Mouse (Mus musculus): ENCODE measurements around the gene Agmat. TPM values are rescaled to one million over a fixed set of nuclear protein-coding genes. Genes with fewer than 3 reads are reported as not detected.

The Agmat gene
- polyA plus RNA-seq, 1 experiment from 2014 or later: not detected

DNA sequence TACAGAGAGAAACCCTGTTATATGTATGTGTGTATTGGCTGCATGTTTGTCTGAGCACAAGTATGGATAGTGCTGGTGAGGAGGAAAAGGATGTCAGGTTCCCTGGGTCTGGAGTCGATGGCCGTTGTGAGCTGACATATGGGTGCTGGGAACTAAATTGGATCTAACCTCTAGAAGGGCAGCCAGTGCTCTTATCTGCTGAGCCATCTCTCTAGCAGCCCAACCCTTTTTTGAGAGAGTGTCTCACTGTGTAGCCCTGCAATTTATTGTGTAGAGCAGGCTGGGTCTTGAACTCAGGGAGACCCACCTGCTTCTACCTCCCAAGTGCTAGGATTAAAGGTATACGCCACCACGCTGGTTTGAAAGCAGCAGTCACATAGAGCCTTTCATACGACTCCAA is 21.2 kb upstream of the Agmat start:
- Histone ChIP-seq H3K36me3 (replicated peaks; ENCODE audit: control insufficient read depth, insufficient read depth, low read depth, low read length) (no peaks in the 10 kb centered on the region), H3K27me3 (ENCODE audit: control insufficient read depth, insufficient read depth, low read length) (no peaks in the 10 kb centered on the region), H3K9me3 (replicated peaks; ENCODE audit: control insufficient read depth, low read length) (no peaks in the 10 kb centered on the region), H3K4me1 (ENCODE audit: control insufficient read depth, insufficient read depth, low read length) (no peaks in the 10 kb centered on the region), H3K4me3 (ENCODE audit: low read depth, low read length) (no peak overlapping the region), H3K27ac (replicated peaks; ENCODE audit: low read depth, low read length) (no peak overlapping the region), H3K9ac (replicated peaks; ENCODE audit: low read length) (no peak overlapping the region), H3K4me2 (ENCODE audit: low read depth, low read length) (no peak overlapping the region)
- ATAC-seq (replicated peaks; ENCODE audit: insufficient number of reproducible peaks, low FRiP score, low TSS enrichment, low read depth) (no peak), DNase-seq (ENCODE audit: low spot score) (no peak)
- whole genome bisulfite sequencing: 72% methylated on average over 5 of the region's 5 CpGs

DNA sequence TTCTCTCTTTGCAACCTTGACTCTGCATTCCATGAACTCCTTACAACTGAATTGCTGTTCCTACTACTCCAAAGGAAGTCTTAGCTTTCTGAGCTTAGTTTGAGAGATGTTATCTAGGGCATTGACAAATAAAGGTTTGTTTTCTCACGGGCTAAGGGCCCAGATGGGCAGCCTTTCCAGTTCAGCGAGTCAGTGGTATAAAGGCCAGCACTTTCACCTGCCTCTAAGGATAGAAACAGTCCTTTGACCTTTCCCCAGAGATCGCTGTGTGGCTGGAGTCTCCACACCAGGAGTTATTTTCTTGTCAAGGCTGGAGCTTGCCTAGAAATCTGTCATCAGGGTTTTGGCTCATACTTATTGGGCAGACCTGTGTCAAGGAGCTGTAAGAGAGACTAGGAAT is 20.7 kb upstream of the Agmat start:
- Histone ChIP-seq H3K9me3 (replicated peaks; ENCODE audit: control insufficient read depth, low read length) (no peaks in the 10 kb centered on the region), H3K4me3 (ENCODE audit: low read depth, low read length) (no peak overlapping the region), H3K4me1 (ENCODE audit: control insufficient read depth, insufficient read depth, low read length) (no peaks in the 10 kb centered on the region), H3K9ac (replicated peaks; ENCODE audit: low read length) (no peak overlapping the region), H3K27ac (replicated peaks; ENCODE audit: low read depth, low read length) (no peak overlapping the region), H3K4me2 (ENCODE audit: low read depth, low read length) (no peak overlapping the region), H3K36me3 (replicated peaks; ENCODE audit: control insufficient read depth, insufficient read depth, low read depth, low read length) (no peaks in the 10 kb centered on the region), H3K27me3 (ENCODE audit: control insufficient read depth, insufficient read depth, low read length) (no peaks in the 10 kb centered on the region)
- ATAC-seq (replicated peaks; ENCODE audit: insufficient number of reproducible peaks, low FRiP score, low TSS enrichment, low read depth): no peak
- WGBS: 59% methylated on average over 3 of the region's 3 CpGs
- DNase-seq (ENCODE audit: low spot score): no peak

- H3K9ac ChIP-seq (replicated peaks; ENCODE audit: low read length): no peak overlapping the region
- 79% methylated on average over 3 of the region's 3 CpGs for WGBS
- H3K4me3 ChIP-seq (ENCODE audit: low read depth, low read length): no peak overlapping the region
- H3K36me3 ChIP-seq (replicated peaks; ENCODE audit: control insufficient read depth, insufficient read depth, low read depth, low read length): no peaks in the 10 kb centered on the region
- no peak overlapping the region for H3K27ac ChIP-seq (replicated peaks; ENCODE audit: low read depth, low read length)
- H3K4me1 ChIP-seq (ENCODE audit: control insufficient read depth, insufficient read depth, low read length): no peaks in the 10 kb centered on the region
- H3K27me3 ChIP-seq (ENCODE audit: control insufficient read depth, insufficient read depth, low read length): no peaks in the 10 kb centered on the region
- no peaks in the 10 kb centered on the region for H3K9me3 ChIP-seq (replicated peaks; ENCODE audit: control insufficient read depth, low read length)
- DNase-seq (ENCODE audit: low spot score): no peak
- ATAC-seq (replicated peaks; ENCODE audit: insufficient number of reproducible peaks, low FRiP score, low TSS enrichment, low read depth): no peak
- no peak overlapping the region for H3K4me2 ChIP-seq (ENCODE audit: low read depth, low read length)
These were observed 17.2 kb upstream of the Agmat start for GRCm38 (mm10) chr4:141729266-141729665.

- H3K4me3 ChIP-seq (ENCODE audit: low read depth, low read length): no peak overlapping the region
- H3K27me3 ChIP-seq (ENCODE audit: control insufficient read depth, insufficient read depth, low read length): no peaks in the 10 kb centered on the region
- ATAC-seq (replicated peaks; ENCODE audit: insufficient number of reproducible peaks, low FRiP score, low TSS enrichment, low read depth) (no peak), DNase-seq (ENCODE audit: low spot score) (no peak)
- 0 out of 2 replicates have a peak, but pooled peaks cover 2% of the 10 kb centered on the region for H3K4me1 ChIP-seq (ENCODE audit: control insufficient read depth, insufficient read depth, low read length)
- no peaks in the 10 kb centered on the region for H3K36me3 ChIP-seq (replicated peaks; ENCODE audit: control insufficient read depth, insufficient read depth, low read depth, low read length)
- no peak overlapping the region for H3K27ac ChIP-seq (replicated peaks; ENCODE audit: low read depth, low read length)
- 85% methylated on average over 13 of the region's 13 CpGs for WGBS
- no peak overlapping the region for H3K4me2 ChIP-seq (ENCODE audit: low read depth, low read length)
- H3K9ac ChIP-seq (replicated peaks; ENCODE audit: low read length): no peak overlapping the region
- H3K9me3 ChIP-seq (replicated peaks; ENCODE audit: control insufficient read depth, low read length): no peaks in the 10 kb centered on the region
These were observed 16.1 kb upstream of the Agmat start for GRCm38 (mm10) chr4:141730401-141730800.

- Histone ChIP-seq H3K27me3 (ENCODE audit: control insufficient read depth, insufficient read depth, low read length) (no peaks in the 10 kb centered on the region), H3K27ac (replicated peaks; ENCODE audit: low read depth, low read length) (no peak overlapping the region), H3K9ac (replicated peaks; ENCODE audit: low read length) (no peak overlapping the region), H3K36me3 (replicated peaks; ENCODE audit: control insufficient read depth, insufficient read depth, low read depth, low read length) (no peaks in the 10 kb centered on the region), H3K9me3 (replicated peaks; ENCODE audit: control insufficient read depth, low read length) (no peaks in the 10 kb centered on the region), H3K4me2 (ENCODE audit: low read depth, low read length) (no peak overlapping the region), H3K4me3 (ENCODE audit: low read depth, low read length) (no peak overlapping the region), H3K4me1 (ENCODE audit: control insufficient read depth, insufficient read depth, low read length) (0 out of 2 replicates have a peak, but pooled peaks cover 2% of the 10 kb centered on the region)
- 75% methylated on average over 5 of the region's 5 CpGs for WGBS
- DNase-seq (ENCODE audit: low spot score) (no peak), ATAC-seq (replicated peaks; ENCODE audit: insufficient number of reproducible peaks, low FRiP score, low TSS enrichment, low read depth) (no peak)
These were observed 14.7 kb upstream of the Agmat start for GRCm38 (mm10) chr4:141731766-141732165.

GRCm38 (mm10) chr4:141734446-141735205 is 11.8 kb upstream of the Agmat start:
- WGBS: 7% methylated on average over 24 of the region's 24 CpGs
- Histone ChIP-seq H3K36me3 (replicated peaks; ENCODE audit: control insufficient read depth, insufficient read depth, low read depth, low read length) (no peaks in the 10 kb centered on the region), H3K4me2 (ENCODE audit: low read depth, low read length) (peak overlapping the region; percentile 62), H3K9me3 (replicated peaks; ENCODE audit: control insufficient read depth, low read length) (no peaks in the 10 kb centered on the region), H3K27me3 (ENCODE audit: control insufficient read depth, insufficient read depth, low read length) (no peaks in the 10 kb centered on the region), H3K4me1 (ENCODE audit: control insufficient read depth, insufficient read depth, low read length) (0 out of 2 replicates have a peak, but pooled peaks cover 2% of the 10 kb centered on the region), H3K27ac (replicated peaks; ENCODE audit: low read depth, low read length) (no peak overlapping the region), H3K4me3 (ENCODE audit: low read depth, low read length) (peak overlapping the region; percentile 37), H3K9ac (replicated peaks; ENCODE audit: low read length) (peak overlapping the region; percentile 65)
- peak; percentile 97 for DNase-seq (ENCODE audit: low spot score)
- ATAC-seq (replicated peaks; ENCODE audit: insufficient number of reproducible peaks, low FRiP score, low TSS enrichment, low read depth): peak; percentile 94

DNA sequence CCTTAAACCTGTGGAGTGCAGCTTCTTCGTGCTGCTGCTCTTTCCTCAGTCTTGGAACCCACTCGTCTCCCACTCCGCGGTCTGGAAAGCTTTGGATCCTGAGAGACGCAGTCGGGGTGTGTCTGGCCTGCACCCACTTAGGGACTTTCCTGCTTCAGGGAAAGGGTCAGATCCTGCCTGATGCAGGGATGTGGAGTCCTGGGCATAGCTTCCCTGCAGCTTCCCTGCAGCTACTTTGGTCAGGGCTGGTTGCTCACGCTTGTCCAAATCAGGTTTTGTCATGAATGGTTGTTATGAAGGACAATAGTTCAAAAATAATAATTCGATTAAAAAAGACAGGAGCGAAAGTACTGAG is 11.3 kb upstream of the Agmat start:
- Histone ChIP-seq H3K4me2 (ENCODE audit: low read depth, low read length) (peak overlapping the region; percentile 62), H3K36me3 (replicated peaks; ENCODE audit: control insufficient read depth, insufficient read depth, low read depth, low read length) (no peaks in the 10 kb centered on the region), H3K9ac (replicated peaks; ENCODE audit: low read length) (peak overlapping the region; percentile 65), H3K4me3 (ENCODE audit: low read depth, low read length) (peak overlapping the region; percentile 37), H3K27me3 (ENCODE audit: control insufficient read depth, insufficient read depth, low read length) (no peaks in the 10 kb centered on the region), H3K9me3 (replicated peaks; ENCODE audit: control insufficient read depth, low read length) (no peaks in the 10 kb centered on the region), H3K27ac (replicated peaks; ENCODE audit: low read depth, low read length) (no peak overlapping the region), H3K4me1 (ENCODE audit: control insufficient read depth, insufficient read depth, low read length) (0 out of 2 replicates have a peak, but pooled peaks cover 2% of the 10 kb centered on the region)
- DNase-seq (ENCODE audit: low spot score) (no peak), ATAC-seq (replicated peaks; ENCODE audit: insufficient number of reproducible peaks, low FRiP score, low TSS enrichment, low read depth) (no peak)
- 26% methylated on average over 9 of the region's 9 CpGs for WGBS

GRCm38 (mm10) chr4:141736856-141737255 is 9.6 kb upstream of the Agmat start:
- H3K9me3 ChIP-seq (replicated peaks; ENCODE audit: control insufficient read depth, low read length): no peaks in the 10 kb centered on the region
- H3K27me3 ChIP-seq (ENCODE audit: control insufficient read depth, insufficient read depth, low read length): no peaks in the 10 kb centered on the region
- no peak for DNase-seq (ENCODE audit: low spot score)
- 0 out of 2 replicates have a peak, but pooled peaks cover 2% of the 10 kb centered on the region for H3K4me1 ChIP-seq (ENCODE audit: control insufficient read depth, insufficient read depth, low read length)
- no peak for ATAC-seq (replicated peaks; ENCODE audit: insufficient number of reproducible peaks, low FRiP score, low TSS enrichment, low read depth)
- no peak overlapping the region for H3K4me3 ChIP-seq (ENCODE audit: low read depth, low read length)
- H3K36me3 ChIP-seq (replicated peaks; ENCODE audit: control insufficient read depth, insufficient read depth, low read depth, low read length): no peaks in the 10 kb centered on the region
- WGBS: 64% methylated on average over 4 of the region's 4 CpGs
- no peak overlapping the region for H3K4me2 ChIP-seq (ENCODE audit: low read depth, low read length)
- no peak overlapping the region for H3K9ac ChIP-seq (replicated peaks; ENCODE audit: low read length)
- no peak overlapping the region for H3K27ac ChIP-seq (replicated peaks; ENCODE audit: low read depth, low read length)
